Mouse (Mus musculus) macrophage (primary cell): Measurements from ENCODE around the gene Prdm16. TPM values are rescaled to one million over a fixed set of nuclear protein-coding genes. Genes with fewer than 3 reads are reported as not detected.

Source experiments
- H3K27ac ChIP-seq: fragments of 350-480 bp; formaldehyde crosslinking; 2 replicates; pipeline ENCODE4 v1.9.0; 2021
- H3K36me3 ChIP-seq: fragments of 350-480 bp; formaldehyde crosslinking; 2 replicates; pipeline ENCODE4 v1.9.0; 2021; ENCODE audit errors: inconsistent target
- H3K4me3 ChIP-seq: fragments of 350-480 bp; formaldehyde crosslinking; 2 replicates; pipeline ENCODE4 v1.9.0; 2021; ENCODE audit errors: inconsistent target
- H3K79me2 ChIP-seq: fragments of 350-480 bp; formaldehyde crosslinking; 2 replicates; pipeline ENCODE4 v1.9.0; 2021; ENCODE audit errors: inconsistent target
- WGBS: methylation state at CpG from one replicate; pipeline ENCODE4 v1.1.7; 2026; ENCODE audit warnings: inconsistent platforms; ENCODE audit not compliant: missing documents; 5-methylcytosine and 5-hydroxymethylcytosine counted together
- polyA plus RNA-seq: library from polyadenylated mRNA; stranded (reverse); fragments of 250-400 nt; gene quantifications from 3 replicates; pipeline ENCODE4 v1.2.4, GENCODE M21; 2018; ENCODE audit warnings: inconsistent platforms

Gene Prdm16
- polyA plus RNA-seq, 1 experiment from 2014 or later, result 1.6 TPM

GRCm38 (mm10) chr4:154450441-154450840 lies 186.2 kb downstream of the Prdm16 start:
- 94% methylated on average over 8 of the region's 9 CpGs for WGBS
- Histone ChIP-seq H3K27ac (no peak overlapping the region), H3K36me3 (no peaks in the 10 kb centered on the region), H3K4me3 (no peak overlapping the region), H3K79me2 (no peaks in the 10 kb centered on the region)

DNA sequence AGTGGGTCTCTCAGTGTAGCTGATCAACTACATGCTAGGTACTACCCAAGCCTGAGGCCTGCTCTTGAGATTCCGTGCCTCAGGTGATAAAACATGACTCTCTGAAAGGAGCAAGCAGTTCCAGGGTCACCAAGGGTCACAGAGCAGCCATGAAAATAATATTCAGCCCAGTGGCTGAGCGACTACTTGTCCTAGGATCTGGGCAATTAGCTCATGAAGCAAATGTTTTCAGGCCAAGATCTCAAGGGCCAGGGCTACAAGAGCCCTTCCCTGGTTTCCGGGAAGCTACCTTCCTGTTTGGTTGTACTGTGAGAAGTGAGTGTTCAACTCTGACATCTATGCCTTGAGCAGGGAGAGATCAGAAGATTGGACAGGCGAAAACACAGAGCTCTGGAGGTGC lies 186.6 kb downstream of the Prdm16 start:
- 80% methylated on average over 4 of the region's 4 CpGs for WGBS
- Histone ChIP-seq H3K4me3 (no peak overlapping the region), H3K27ac (no peak overlapping the region), H3K79me2 (no peaks in the 10 kb centered on the region), H3K36me3 (no peaks in the 10 kb centered on the region)

DNA sequence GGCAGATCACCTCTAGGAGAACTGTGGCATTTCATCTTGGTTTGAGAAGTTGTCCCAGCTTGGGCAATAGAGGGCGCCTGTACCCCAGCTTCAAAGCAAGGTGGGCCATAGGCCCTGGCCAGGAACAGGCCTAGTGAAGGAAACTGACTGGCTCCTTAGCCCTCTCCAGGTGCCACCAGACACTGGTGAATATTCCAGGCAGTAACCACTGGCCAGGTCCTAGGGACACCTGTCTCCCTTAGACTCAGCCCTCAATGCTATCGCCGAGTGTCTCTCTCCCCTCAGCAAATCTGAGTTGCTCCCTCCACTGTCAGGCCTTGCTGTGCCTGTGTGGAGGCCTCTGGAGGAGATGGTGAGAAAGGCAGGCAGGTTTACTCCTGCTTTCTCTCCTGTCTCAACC lies 187.3 kb downstream of the Prdm16 start:
- Histone ChIP-seq H3K36me3 (no peaks in the 10 kb centered on the region), H3K27ac (no peak overlapping the region), H3K79me2 (no peaks in the 10 kb centered on the region), H3K4me3 (no peak overlapping the region)
- WGBS, result 26% methylated on average over 3 of the region's 3 CpGs

DNA sequence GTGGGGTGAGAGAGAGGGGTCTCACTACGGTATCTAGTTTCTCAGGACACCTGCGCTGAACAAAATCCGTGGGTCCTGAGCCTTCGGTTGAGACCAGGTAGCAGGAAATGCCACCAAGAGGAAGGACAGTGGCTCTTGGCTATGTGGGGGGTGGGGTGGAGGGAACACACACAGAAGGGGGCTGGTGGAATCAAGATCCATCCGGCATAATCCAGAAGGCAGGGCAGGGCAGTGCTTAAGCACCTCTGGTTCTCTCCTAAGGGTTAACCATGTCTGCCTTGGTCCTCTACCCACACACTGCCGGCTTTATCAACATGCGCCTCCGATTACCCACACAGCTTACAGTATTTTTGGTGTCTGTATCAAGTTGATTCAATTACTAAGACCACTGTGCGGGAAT lies 191.0 kb downstream of the Prdm16 start:
- Histone ChIP-seq H3K36me3 (no peaks in the 10 kb centered on the region), H3K27ac (no peak overlapping the region), H3K79me2 (no peaks in the 10 kb centered on the region), H3K4me3 (no peak overlapping the region)
- WGBS, result 91% methylated on average over 9 of the region's 9 CpGs

- no peaks in the 10 kb centered on the region for H3K36me3 ChIP-seq
- H3K4me3 ChIP-seq, result no peak overlapping the region
- H3K27ac ChIP-seq, result no peak overlapping the region
- no peaks in the 10 kb centered on the region for H3K79me2 ChIP-seq
- WGBS, result 87% methylated on average over 9 of the region's 9 CpGs
These were observed 193.9 kb downstream of the Prdm16 start for GRCm38 (mm10) chr4:154442645-154443304.

- Histone ChIP-seq H3K79me2 (no peaks in the 10 kb centered on the region), H3K27ac (no peak overlapping the region), H3K4me3 (no peak overlapping the region), H3K36me3 (no peaks in the 10 kb centered on the region)
- WGBS, result 92% methylated on average over 7 of the region's 14 CpGs
These were observed 197.1 kb downstream of the Prdm16 start for GRCm38 (mm10) chr4:154439455-154440052.

DNA sequence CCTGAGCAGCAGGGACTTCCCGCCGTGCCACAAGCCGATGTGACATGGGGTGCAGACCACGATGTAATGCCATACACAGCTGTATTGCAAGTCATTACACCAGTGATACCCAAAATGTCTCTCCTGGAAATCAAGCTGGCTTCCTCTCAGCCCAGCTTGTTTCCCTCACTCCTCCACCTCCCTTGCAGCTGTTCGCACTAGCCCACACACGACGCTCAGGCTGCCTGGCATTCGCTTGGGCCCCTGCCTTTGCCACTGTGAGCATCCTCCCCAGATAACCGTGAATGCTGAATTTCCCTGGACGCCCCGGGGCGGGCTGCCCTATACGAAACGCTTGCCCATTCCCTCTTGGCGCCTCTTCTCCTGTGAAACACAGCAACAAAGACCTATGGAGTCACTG lies 198.1 kb downstream of the Prdm16 start:
- no peak overlapping the region for H3K4me3 ChIP-seq
- 96% methylated on average over 15 of the region's 15 CpGs for WGBS
- no peaks in the 10 kb centered on the region for H3K79me2 ChIP-seq
- no peak overlapping the region for H3K27ac ChIP-seq
- H3K36me3 ChIP-seq, result no peaks in the 10 kb centered on the region

DNA sequence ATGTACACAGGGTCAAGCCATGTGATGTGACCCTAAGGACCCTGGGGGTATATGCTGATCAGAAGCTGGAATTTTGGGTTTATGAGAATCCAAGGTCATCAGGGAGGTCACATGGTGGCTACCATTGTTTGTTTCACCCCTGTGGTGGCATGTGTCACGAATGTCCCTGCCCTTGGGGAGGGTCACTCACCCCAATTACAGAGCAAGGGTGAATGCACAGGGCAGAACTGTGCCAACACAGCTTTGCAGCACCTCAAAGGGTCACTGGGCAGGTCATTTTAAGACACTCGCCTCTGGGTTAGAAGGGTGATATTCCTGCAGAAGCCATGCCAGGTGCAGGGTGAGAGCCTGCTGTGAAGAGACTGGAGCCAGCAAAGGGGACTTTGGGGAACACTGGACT lies 206.9 kb downstream of the Prdm16 start:
- no peak overlapping the region for H3K4me3 ChIP-seq
- 88% methylated on average over 2 of the region's 2 CpGs for WGBS
- no peaks in the 10 kb centered on the region for H3K79me2 ChIP-seq
- no peaks in the 10 kb centered on the region for H3K36me3 ChIP-seq
- no peak overlapping the region for H3K27ac ChIP-seq

DNA sequence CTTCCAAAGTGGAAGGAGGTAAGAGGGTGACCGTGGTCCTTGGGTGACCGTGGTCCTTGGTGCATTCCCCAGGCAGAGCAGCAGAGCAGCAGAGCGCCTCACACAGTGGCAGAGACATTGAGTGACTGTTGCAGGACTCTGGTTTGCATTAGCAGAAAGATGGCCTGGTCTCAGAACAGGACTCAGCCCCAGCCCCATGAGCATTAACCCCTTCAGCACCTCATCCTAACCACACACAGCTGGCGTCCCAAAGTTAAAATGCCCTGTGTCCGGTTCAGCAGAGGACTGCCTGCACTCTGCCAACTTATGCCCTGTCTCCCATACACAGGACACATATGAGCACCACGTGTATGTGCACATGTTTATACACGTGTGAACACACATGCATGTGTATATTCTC lies 209.8 kb downstream of the Prdm16 start:
- 89% methylated on average over 7 of the region's 7 CpGs for WGBS
- Histone ChIP-seq H3K4me3 (no peak overlapping the region), H3K27ac (no peak overlapping the region), H3K79me2 (no peaks in the 10 kb centered on the region), H3K36me3 (no peaks in the 10 kb centered on the region)

GRCm38 (mm10) chr4:154425284-154425683 lies 211.4 kb downstream of the Prdm16 start:
- no peak overlapping the region for H3K4me3 ChIP-seq
- no peaks in the 10 kb centered on the region for H3K36me3 ChIP-seq
- 19% methylated on average over 17 of the region's 17 CpGs for WGBS
- no peaks in the 10 kb centered on the region for H3K79me2 ChIP-seq
- no peak overlapping the region for H3K27ac ChIP-seq

- Histone ChIP-seq H3K36me3 (no peaks in the 10 kb centered on the region), H3K79me2 (no peaks in the 10 kb centered on the region), H3K4me3 (no peak overlapping the region), H3K27ac (no peak overlapping the region)
- WGBS, result 85% methylated on average over 11 of the region's 11 CpGs
These were observed 212.0 kb downstream of the Prdm16 start for GRCm38 (mm10) chr4:154424681-154425080.

DNA sequence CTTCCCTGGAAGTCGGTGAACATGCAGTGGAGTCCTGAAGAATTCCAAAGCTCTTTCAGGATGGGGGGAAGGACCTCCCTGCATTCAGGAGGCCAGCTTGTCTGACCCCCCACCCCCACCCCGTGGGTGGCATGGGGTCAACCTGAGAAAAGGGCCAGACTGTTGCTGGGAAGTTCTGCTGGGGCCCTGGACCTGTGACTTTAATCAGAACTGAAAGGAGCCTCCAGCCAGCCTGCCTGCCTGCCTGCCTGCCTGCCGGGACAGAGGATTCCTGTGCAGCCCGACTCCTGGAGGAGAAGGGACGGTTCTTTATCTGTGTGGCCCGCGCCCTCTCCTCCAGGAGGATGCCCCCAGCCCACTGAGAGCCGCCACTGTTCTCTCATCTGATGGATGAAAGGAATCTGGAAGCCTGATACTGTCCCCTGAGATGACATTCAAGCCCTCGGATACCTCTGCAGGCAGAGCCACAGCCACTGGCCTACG lies 214.2 kb downstream of the Prdm16 start:
- Histone ChIP-seq H3K36me3 (no peaks in the 10 kb centered on the region), H3K4me3 (no peak overlapping the region), H3K79me2 (no peaks in the 10 kb centered on the region), H3K27ac (no peak overlapping the region)
- WGBS, result 83% methylated on average over 10 of the region's 10 CpGs

DNA sequence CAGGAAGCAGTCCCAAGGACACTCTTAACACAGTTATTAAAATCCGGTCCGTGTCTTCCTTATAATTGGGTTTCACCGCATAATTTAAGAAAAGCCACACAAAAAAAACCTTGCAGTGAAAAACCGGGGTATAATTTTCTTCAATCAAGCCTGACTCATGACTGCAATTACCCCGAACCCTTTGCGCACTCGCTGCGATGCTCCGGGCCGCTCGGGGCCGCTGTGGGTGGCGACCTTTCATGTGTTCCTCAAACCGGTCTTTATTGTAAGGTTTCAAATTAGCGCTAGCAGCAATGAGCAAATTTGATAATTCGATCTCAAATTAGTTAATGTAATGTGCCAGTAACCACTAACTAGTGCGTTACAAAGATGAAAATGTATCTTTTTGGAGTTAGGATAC lies 215.9 kb downstream of the Prdm16 start:
- no peaks in the 10 kb centered on the region for H3K36me3 ChIP-seq
- no peak overlapping the region for H3K27ac ChIP-seq
- H3K4me3 ChIP-seq, result no peak overlapping the region
- no peaks in the 10 kb centered on the region for H3K79me2 ChIP-seq
- WGBS, result 92% methylated on average over 17 of the region's 17 CpGs

- H3K27ac ChIP-seq, result no peak overlapping the region
- H3K4me3 ChIP-seq, result no peak overlapping the region
- WGBS, result 93% methylated on average over 4 of the region's 4 CpGs
These were observed 216.9 kb downstream of the Prdm16 start for GRCm38 (mm10) chr4:154419766-154420165.

GRCm38 (mm10) chr4:154418993-154419392 lies 217.7 kb downstream of the Prdm16 start:
- 62% methylated on average over 2 of the region's 2 CpGs for WGBS
- H3K4me3 ChIP-seq, result no peak overlapping the region
- no peak overlapping the region for H3K27ac ChIP-seq
- no peaks in the 10 kb centered on the region for H3K36me3 ChIP-seq
- no peaks in the 10 kb centered on the region for H3K79me2 ChIP-seq

More at GRCm38 (mm10) chr4:154419766-154420165, 216.9 kb downstream of the Prdm16 start:
- no peaks in the 10 kb centered on the region for H3K36me3 ChIP-seq
- no peaks in the 10 kb centered on the region for H3K79me2 ChIP-seq
